Mouse (Mus musculus) heart, adult 2 months (tissue): Measurements from ENCODE around the gene Pklr.

Experiments used
- CTCF ChIP-seq: fragments of 200-600 bp; IDR thresholded peaks from 2 replicates; pipeline ENCODE4 v1.8.1; 2022; ENCODE audit warnings: antibody characterized with exemption, mild to moderate bottlenecking, moderate library complexity
- EP300 ChIP-seq: fragments of 200-500 bp; IDR thresholded peaks from 2 replicates; pipeline ENCODE4 v1.6.1; 2011; ENCODE audit warnings: low read depth, low read length, control low read depth; ENCODE audit not compliant: insufficient read depth
- POLR2A ChIP-seq: fragments of 200-500 bp; IDR thresholded peaks from 2 replicates; pipeline ENCODE4 v1.6.1; 2011; ENCODE audit warnings: mild to moderate bottlenecking, low read depth, low read length, control low read depth; ENCODE audit not compliant: insufficient read depth

GRCm38 (mm10) chr3:89101459-89101811 lies 34.5 kb upstream of the Pklr start:
- TF ChIP-seq CTCF, result no peak
- TF ChIP-seq POLR2A, result no peak
- no peak for TF ChIP-seq EP300
